Mouse (Mus musculus): Measurements from ENCODE around the gene Tgif2. TPM values are rescaled to one million over a fixed set of nuclear protein-coding genes. Genes with fewer than 3 reads are reported as not detected.
"Not testable (repeated sequence)": the region's sequence is repeated elsewhere in the genome, so short reads cannot be mapped to it uniquely, and the experiment has no call there.

Gene Tgif2
- polyA plus RNA-seq, 1 experiment from 2014 or later: 18.9 TPM

- Histone ChIP-seq H3K4me3 (replicated peaks; ENCODE audit: low read length) (no peak overlapping the region), H3K27ac (no peak overlapping the region), H3K4me1 (replicated peaks; ENCODE audit: control insufficient read depth, insufficient read depth, low read length) (no peaks in the 10 kb centered on the region), H3K4me2 (replicated peaks) (no peak overlapping the region), H3K36me3 (replicated peaks; ENCODE audit: control insufficient read depth, insufficient read depth) (peaks cover 12% of the 10 kb centered on the region), H3K27me3 (ENCODE audit: control insufficient read depth, insufficient read depth, low read length) (no peaks in the 10 kb centered on the region), H3K9me3 (ENCODE audit: control insufficient read depth, low read length) (no peaks in the 10 kb centered on the region), H3K9ac (no peak overlapping the region)
- 91% methylated on average over 3 of the region's 3 CpGs for WGBS
- ATAC-seq (ENCODE audit: low FRiP score): no peak
- DNase-seq (ENCODE audit: low spot score): no peak
Observed at GRCm38 (mm10) chr2:156879541-156879940, 39.7 kb downstream of the Tgif2 start.

- Histone ChIP-seq H3K9ac (no peak overlapping the region), H3K27me3 (ENCODE audit: control insufficient read depth, insufficient read depth, low read length) (no peaks in the 10 kb centered on the region), H3K36me3 (replicated peaks; ENCODE audit: control insufficient read depth, insufficient read depth) (no peaks in the 10 kb centered on the region), H3K9me3 (ENCODE audit: control insufficient read depth, low read length) (no peaks in the 10 kb centered on the region), H3K4me3 (replicated peaks; ENCODE audit: low read length) (no peak overlapping the region), H3K4me1 (replicated peaks; ENCODE audit: control insufficient read depth, insufficient read depth, low read length) (no peaks in the 10 kb centered on the region), H3K27ac (no peak overlapping the region), H3K4me2 (replicated peaks) (no peak overlapping the region)
- ATAC-seq (ENCODE audit: low FRiP score): no peak
- DNase-seq (ENCODE audit: low spot score): no peak
- WGBS: 40% methylated on average over 10 of the region's 10 CpGs
Observed at GRCm38 (mm10) chr2:156882431-156883001, 42.7 kb downstream of the Tgif2 start.

GRCm38 (mm10) chr2:156884396-156885211, 44.8 kb downstream of the Tgif2 start:
- no peak for ATAC-seq (ENCODE audit: low FRiP score)
- no peak overlapping the region for H3K27ac ChIP-seq
- no peaks in the 10 kb centered on the region for H3K9me3 ChIP-seq (ENCODE audit: control insufficient read depth, low read length)
- no peak overlapping the region for H3K9ac ChIP-seq
- no peaks in the 10 kb centered on the region for H3K36me3 ChIP-seq (replicated peaks; ENCODE audit: control insufficient read depth, insufficient read depth)
- no peak overlapping the region for H3K4me2 ChIP-seq (replicated peaks)
- DNase-seq (ENCODE audit: low spot score): no peak
- no peaks in the 10 kb centered on the region for H3K4me1 ChIP-seq (replicated peaks; ENCODE audit: control insufficient read depth, insufficient read depth, low read length)
- WGBS: 90% methylated on average over 10 of the region's 10 CpGs
- H3K4me3 ChIP-seq (replicated peaks; ENCODE audit: low read length): no peak overlapping the region
- no peaks in the 10 kb centered on the region for H3K27me3 ChIP-seq (ENCODE audit: control insufficient read depth, insufficient read depth, low read length)

- not testable (repeated sequence) for H3K27ac ChIP-seq; H3K4me3 ChIP-seq (replicated peaks; ENCODE audit: low read length); ATAC-seq (ENCODE audit: low FRiP score); H3K4me2 ChIP-seq (replicated peaks); H3K27me3 ChIP-seq (ENCODE audit: control insufficient read depth, insufficient read depth, low read length); DNase-seq (ENCODE audit: low spot score); H3K36me3 ChIP-seq (replicated peaks; ENCODE audit: control insufficient read depth, insufficient read depth); H3K4me1 ChIP-seq (replicated peaks; ENCODE audit: control insufficient read depth, insufficient read depth, low read length); H3K9ac ChIP-seq; H3K9me3 ChIP-seq (ENCODE audit: control insufficient read depth, low read length)
- WGBS: 76% methylated on average over 2 of the region's 2 CpGs
Observed at GRCm38 (mm10) chr2:156885666-156886065, 45.9 kb downstream of the Tgif2 start.

GRCm38 (mm10) chr2:156886084-156886631, 46.4 kb downstream of the Tgif2 start:
- Histone ChIP-seq H3K27ac (no peak overlapping the region), H3K9me3 (ENCODE audit: control insufficient read depth, low read length) (no peaks in the 10 kb centered on the region), H3K36me3 (replicated peaks; ENCODE audit: control insufficient read depth, insufficient read depth) (no peaks in the 10 kb centered on the region), H3K4me1 (replicated peaks; ENCODE audit: control insufficient read depth, insufficient read depth, low read length) (no peaks in the 10 kb centered on the region), H3K4me3 (replicated peaks; ENCODE audit: low read length) (no peak overlapping the region), H3K27me3 (ENCODE audit: control insufficient read depth, insufficient read depth, low read length) (no peaks in the 10 kb centered on the region), H3K9ac (no peak overlapping the region), H3K4me2 (replicated peaks) (no peak overlapping the region)
- 85% methylated on average over 10 of the region's 10 CpGs for WGBS
- ATAC-seq (ENCODE audit: low FRiP score) (no peak), DNase-seq (ENCODE audit: low spot score) (no peak)

GRCm38 (mm10) chr2:156887017-156887416, 47.2 kb downstream of the Tgif2 start, which contains the start of gene Sla2:
Gene Sla2, minus strand, starts transcription at chr2:156887192.
- Histone ChIP-seq H3K4me3 (replicated peaks; ENCODE audit: low read length) (no peak within 1 kb of the TSS), H3K4me1 (replicated peaks; ENCODE audit: control insufficient read depth, insufficient read depth, low read length) (peaks cover 3% of the 10 kb centered on the region), H3K36me3 (replicated peaks; ENCODE audit: control insufficient read depth, insufficient read depth) (no peaks in the 10 kb centered on the region), H3K27me3 (ENCODE audit: control insufficient read depth, insufficient read depth, low read length) (no peaks in the 10 kb centered on the region), H3K9ac (no peak within 1 kb of the TSS), H3K27ac (no peak within 1 kb of the TSS), H3K9me3 (ENCODE audit: control insufficient read depth, low read length) (no peaks in the 10 kb centered on the region), H3K4me2 (replicated peaks) (no peak within 1 kb of the TSS)
- no peak for DNase-seq (ENCODE audit: low spot score)
- no peak for ATAC-seq (ENCODE audit: low FRiP score)
- 63% methylated on average over 6 of the region's 6 CpGs for WGBS

GRCm38 (mm10) chr2:156888490-156888889, 48.7 kb downstream of the Tgif2 start:
- DNase-seq (ENCODE audit: low spot score) (no peak), ATAC-seq (ENCODE audit: low FRiP score) (no peak)
- Histone ChIP-seq H3K9ac (no peak overlapping the region), H3K4me1 (replicated peaks; ENCODE audit: control insufficient read depth, insufficient read depth, low read length) (peaks cover 8% of the 10 kb centered on the region), H3K4me3 (replicated peaks; ENCODE audit: low read length) (no peak overlapping the region), H3K27ac (no peak overlapping the region), H3K36me3 (replicated peaks; ENCODE audit: control insufficient read depth, insufficient read depth) (no peaks in the 10 kb centered on the region), H3K9me3 (ENCODE audit: control insufficient read depth, low read length) (no peaks in the 10 kb centered on the region), H3K27me3 (ENCODE audit: control insufficient read depth, insufficient read depth, low read length) (no peaks in the 10 kb centered on the region), H3K4me2 (replicated peaks) (no peak overlapping the region)
- WGBS: 65% methylated on average over 3 of the region's 3 CpGs

- no peak overlapping the region for H3K4me3 ChIP-seq (replicated peaks; ENCODE audit: low read length)
- no peaks in the 10 kb centered on the region for H3K27me3 ChIP-seq (ENCODE audit: control insufficient read depth, insufficient read depth, low read length)
- ATAC-seq (ENCODE audit: low FRiP score): no peak
- no peaks in the 10 kb centered on the region for H3K36me3 ChIP-seq (replicated peaks; ENCODE audit: control insufficient read depth, insufficient read depth)
- peaks cover 8% of the 10 kb centered on the region for H3K4me1 ChIP-seq (replicated peaks; ENCODE audit: control insufficient read depth, insufficient read depth, low read length)
- no peak overlapping the region for H3K27ac ChIP-seq
- no peak overlapping the region for H3K4me2 ChIP-seq (replicated peaks)
- 21% methylated on average over 3 of the region's 3 CpGs for WGBS
- peak; percentile 50 for DNase-seq (ENCODE audit: low spot score)
- H3K9ac ChIP-seq: no peak overlapping the region
- H3K9me3 ChIP-seq (ENCODE audit: control insufficient read depth, low read length): no peaks in the 10 kb centered on the region
Observed at GRCm38 (mm10) chr2:156892240-156892639, 52.4 kb downstream of the Tgif2 start.

- DNase-seq (ENCODE audit: low spot score): no peak
- Histone ChIP-seq H3K36me3 (replicated peaks; ENCODE audit: control insufficient read depth, insufficient read depth) (no peaks in the 10 kb centered on the region), H3K4me2 (replicated peaks) (no peak overlapping the region), H3K9me3 (ENCODE audit: control insufficient read depth, low read length) (no peaks in the 10 kb centered on the region), H3K4me1 (replicated peaks; ENCODE audit: control insufficient read depth, insufficient read depth, low read length) (peaks cover 8% of the 10 kb centered on the region), H3K9ac (no peak overlapping the region), H3K27ac (no peak overlapping the region), H3K27me3 (ENCODE audit: control insufficient read depth, insufficient read depth, low read length) (no peaks in the 10 kb centered on the region), H3K4me3 (replicated peaks; ENCODE audit: low read length) (no peak overlapping the region)
- 71% methylated on average over 6 of the region's 6 CpGs for WGBS
- ATAC-seq (ENCODE audit: low FRiP score): no peak
Observed at GRCm38 (mm10) chr2:156892821-156893220, 53.0 kb downstream of the Tgif2 start.
